Mouse (Mus musculus) limb, embryonic 12.5 days (tissue): ENCODE measurements around the gene St6gal2. TPM values are rescaled to one million over a fixed set of nuclear protein-coding genes. Genes with fewer than 3 reads are reported as not detected.

Source experiments
- ATAC-seq: fragments of 200-750 bp; cut with Nextera tagmentation; 2 replicates; pipeline ENCODE4 v1.8.0; 2017; ENCODE audit warnings: low read depth, moderate TSS enrichment; ENCODE audit not compliant: insufficient number of reproducible peaks, insufficient read depth, low FRiP score, low TSS enrichment
- H3K27ac ChIP-seq: fragments of 300-500 bp; sonication (generic); 2 replicates; pipeline ENCODE4 v1.5.1; 2016; ENCODE audit warnings: mild to moderate bottlenecking, moderate library complexity
- H3K27me3 ChIP-seq: fragments of 300-500 bp; sonication (generic); 2 replicates; pipeline ENCODE4 v1.6.1; 2016; ENCODE audit warnings: mild to moderate bottlenecking, moderate library complexity
- H3K36me3 ChIP-seq: fragments of 300-500 bp; sonication (generic); 2 replicates; pipeline ENCODE4 v1.6.1; 2016; ENCODE audit warnings: mild to moderate bottlenecking, moderate library complexity
- H3K4me1 ChIP-seq: fragments of 300-500 bp; sonication (generic); replicated peaks from 2 replicates; pipeline ENCODE4 v1.6.1; 2016
- H3K4me2 ChIP-seq: fragments of 300-500 bp; sonication (generic); 2 replicates; pipeline ENCODE4 v1.6.1; 2016; ENCODE audit warnings: mild to moderate bottlenecking, moderate library complexity
- H3K4me3 ChIP-seq: fragments of 300-500 bp; sonication (generic); replicated peaks from 2 replicates; pipeline ENCODE4 v1.5.1; 2016; ENCODE audit warnings: mild to moderate bottlenecking
- H3K9ac ChIP-seq: fragments of 300-500 bp; sonication (generic); replicated peaks from 2 replicates; pipeline ENCODE4 v1.6.1; 2016; ENCODE audit warnings: mild to moderate bottlenecking, moderate library complexity
- H3K9me3 ChIP-seq: fragments of 300-500 bp; sonication (generic); 2 replicates; pipeline ENCODE4 v1.6.1; 2016; ENCODE audit warnings: mild to moderate bottlenecking, moderate library complexity
- WGBS: fragments of 180-500 bp; shearing (Covaris S2); methylation state at CpG from one replicate; pipeline ENCODE4 v1.1.7; 2016; 5-methylcytosine and 5-hydroxymethylcytosine counted together
- polyA plus RNA-seq: library from polyadenylated mRNA; unstranded; fragments of >200 nt; fragmentation: Nextera tagmentation; extraction: Ambion mirVana; gene quantifications from 2 replicates; pipeline ENCODE4 v1.2.1, GENCODE M21; 2016

Gene St6gal2
- polyA plus RNA-seq: 5.9 TPM in 2 replicates

DNA sequence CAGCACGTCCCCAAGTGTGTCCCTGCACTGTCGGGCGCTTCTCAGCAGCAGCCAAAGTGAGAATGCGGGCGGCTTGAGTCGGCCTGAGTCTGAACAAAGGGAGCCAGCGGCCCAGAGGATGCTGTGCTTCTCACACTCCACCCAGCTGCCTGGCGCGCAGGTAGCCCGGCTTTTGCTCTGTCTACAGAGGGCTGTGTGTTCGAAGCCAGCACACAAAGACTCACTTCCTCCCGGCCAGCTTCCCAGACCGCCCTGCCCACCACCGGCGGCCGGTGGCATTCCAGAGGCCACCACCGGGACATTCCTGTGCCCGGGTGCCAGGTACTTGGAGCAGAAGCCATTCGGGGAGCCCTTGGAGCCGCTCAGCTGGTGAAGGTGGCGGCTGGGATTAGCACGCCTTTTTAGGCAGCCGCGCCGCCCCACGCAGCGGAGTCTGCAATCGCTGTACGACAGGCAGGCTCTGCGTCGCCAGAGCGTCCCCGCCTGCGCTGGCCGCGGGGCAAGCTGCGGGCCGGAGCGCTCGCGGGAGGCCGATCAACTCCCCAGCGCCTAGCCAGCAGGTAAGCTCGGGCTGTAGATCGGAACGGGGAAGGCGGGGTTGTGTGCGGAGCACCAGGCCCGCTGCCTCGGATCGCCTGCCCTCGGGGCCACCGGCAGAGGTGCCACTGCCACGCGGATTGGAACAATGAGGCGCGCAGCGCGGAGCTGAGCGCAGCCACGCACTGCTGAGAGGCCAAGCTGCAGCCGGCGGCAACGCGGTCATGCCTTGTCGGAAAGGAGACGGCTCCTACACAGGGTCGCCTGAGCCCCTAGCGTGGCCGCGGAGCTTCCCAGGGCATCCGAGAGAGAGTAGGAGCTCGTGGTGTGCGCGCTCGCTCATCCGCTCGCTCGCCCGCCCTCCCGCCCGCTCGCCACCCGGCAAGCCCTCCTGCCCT lies at the start of gene St6gal2:
Gene St6gal2, plus strand, starts transcription at position 133 of the 935 bp plus-strand sequence.
- Histone ChIP-seq H3K36me3 (no peaks in the 10 kb centered on the region), H3K27ac (peak within 1 kb of the TSS; percentile 59), H3K9me3 (no peaks in the 10 kb centered on the region), H3K4me1 (peaks cover 11% of the 10 kb centered on the region; the same call in 1 of the 2 replicates), H3K9ac (peak within 1 kb of the TSS; percentile 83), H3K27me3 (peaks cover 28% of the 10 kb centered on the region), H3K4me2 (peak within 1 kb of the TSS; percentile 84), H3K4me3 (peak within 1 kb of the TSS; percentile 67)
- WGBS: under 1% methylated on average over 84 of the region's 84 CpGs
- peak; percentile 84 for ATAC-seq

DNA sequence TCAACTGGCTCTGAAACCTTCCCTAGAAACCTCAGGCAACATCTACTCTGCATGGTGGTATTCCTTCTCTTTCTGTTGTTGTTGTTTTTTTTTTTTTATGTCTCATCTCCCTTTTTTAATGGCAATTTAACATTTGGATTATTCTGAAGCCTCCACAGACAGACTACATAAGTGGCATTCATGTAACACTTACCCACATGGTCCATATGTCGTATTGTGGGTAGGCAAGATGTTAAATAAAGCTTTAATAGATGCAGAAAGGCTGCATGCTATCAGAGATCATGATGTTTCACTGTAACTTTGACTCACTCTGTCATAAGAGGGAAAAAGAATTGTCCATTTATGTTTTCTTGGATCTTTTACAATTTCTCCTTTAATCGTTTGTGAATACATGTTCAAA lies 39.1 kb upstream of the St6gal2 start:
- no peak overlapping the region for H3K4me3 ChIP-seq
- 84% methylated on average over 2 of the region's 2 CpGs for WGBS
- H3K4me1 ChIP-seq: no peaks in the 10 kb centered on the region
- H3K4me2 ChIP-seq: no peak overlapping the region
- no peak for ATAC-seq
- H3K9ac ChIP-seq: no peak overlapping the region
- no peaks in the 10 kb centered on the region for H3K9me3 ChIP-seq
- no peak overlapping the region for H3K27ac ChIP-seq
- no peaks in the 10 kb centered on the region for H3K27me3 ChIP-seq
- H3K36me3 ChIP-seq: no peaks in the 10 kb centered on the region

DNA sequence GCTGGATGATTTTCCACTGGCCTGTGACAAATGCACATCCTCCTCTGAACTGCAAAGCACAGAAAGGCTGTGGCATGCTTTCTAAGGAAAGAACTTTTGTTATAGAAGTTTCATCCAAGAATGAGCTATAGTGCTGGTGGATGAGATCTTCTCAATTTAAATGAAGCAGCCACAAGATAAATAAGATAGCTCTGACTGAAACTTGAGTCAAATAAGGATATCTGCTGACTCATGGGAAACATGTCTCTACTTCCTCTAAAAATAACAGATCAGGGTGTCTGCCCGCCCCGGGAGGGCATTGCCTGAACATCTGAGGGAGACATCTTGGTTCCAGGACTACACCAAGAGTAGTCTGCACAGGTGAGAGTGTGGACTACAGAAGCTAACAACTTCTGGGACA lies 28.7 kb upstream of the St6gal2 start:
- H3K4me1 ChIP-seq: no peaks in the 10 kb centered on the region
- no peak overlapping the region for H3K4me2 ChIP-seq
- H3K9ac ChIP-seq: no peak overlapping the region
- no peak for ATAC-seq
- no peaks in the 10 kb centered on the region for H3K36me3 ChIP-seq
- no peak overlapping the region for H3K4me3 ChIP-seq
- no peaks in the 10 kb centered on the region for H3K27me3 ChIP-seq
- WGBS: 93% methylated on average over 2 of the region's 2 CpGs
- H3K27ac ChIP-seq: no peak overlapping the region
- no peaks in the 10 kb centered on the region for H3K9me3 ChIP-seq

DNA sequence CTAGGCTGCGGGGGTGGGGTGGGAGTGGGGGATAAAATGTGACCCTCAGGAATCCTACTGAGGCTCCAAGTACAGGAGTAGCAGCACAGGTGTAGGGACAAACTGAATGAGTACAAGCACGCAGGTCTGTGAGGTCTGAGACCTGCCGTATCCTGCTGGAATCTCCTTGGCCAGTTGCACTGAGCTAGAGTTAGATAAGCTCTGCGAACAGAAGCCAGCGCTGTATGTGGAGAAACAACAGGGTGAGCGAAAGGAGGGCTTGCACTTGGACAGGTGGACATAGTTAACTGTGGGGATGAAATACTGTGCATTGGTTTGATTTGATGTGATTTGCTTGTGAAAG lies 974 bp downstream of the St6gal2 start:
- Histone ChIP-seq H3K27me3 (peaks cover 28% of the 10 kb centered on the region), H3K9ac (peak overlapping the region; percentile 83), H3K27ac (peak overlapping the region; percentile 59; the same call in 1 of the 2 replicates), H3K4me3 (peak overlapping the region; percentile 67), H3K4me1 (peaks cover 11% of the 10 kb centered on the region; the same call in 1 of the 2 replicates), H3K36me3 (no peaks in the 10 kb centered on the region), H3K9me3 (no peaks in the 10 kb centered on the region), H3K4me2 (peak overlapping the region; percentile 84)
- WGBS: 1% methylated on average over 6 of the region's 6 CpGs
- ATAC-seq: peak; percentile 26

DNA sequence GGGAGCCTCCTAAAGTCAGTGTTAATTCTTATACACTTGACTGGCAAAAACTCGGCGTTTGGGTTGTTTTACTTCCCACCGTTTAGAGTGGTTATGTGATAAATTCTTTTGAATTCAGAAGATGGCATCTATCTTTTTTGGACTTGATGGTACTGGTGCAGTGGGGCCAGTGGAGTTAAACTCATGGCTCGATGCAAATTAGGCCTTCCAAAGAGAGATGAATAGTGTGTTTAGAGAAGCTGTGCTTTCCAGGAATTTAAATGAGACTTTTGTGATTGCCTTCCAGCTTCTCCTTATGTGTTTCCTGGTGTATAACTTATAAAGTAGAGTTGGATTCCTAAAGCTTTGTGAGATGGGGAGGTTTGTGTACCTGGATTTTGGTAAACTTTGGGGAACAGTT lies 1.5 kb downstream of the St6gal2 start:
- Histone ChIP-seq H3K36me3 (no peaks in the 10 kb centered on the region), H3K27me3 (peaks cover 28% of the 10 kb centered on the region), H3K9me3 (no peaks in the 10 kb centered on the region), H3K4me2 (peak overlapping the region; percentile 84), H3K4me1 (peaks cover 11% of the 10 kb centered on the region; the same call in 1 of the 2 replicates), H3K27ac (no peak overlapping the region), H3K4me3 (peak overlapping the region; percentile 67), H3K9ac (no peak overlapping the region)
- 28% methylated on average over 4 of the region's 4 CpGs for WGBS
- no peak for ATAC-seq

DNA sequence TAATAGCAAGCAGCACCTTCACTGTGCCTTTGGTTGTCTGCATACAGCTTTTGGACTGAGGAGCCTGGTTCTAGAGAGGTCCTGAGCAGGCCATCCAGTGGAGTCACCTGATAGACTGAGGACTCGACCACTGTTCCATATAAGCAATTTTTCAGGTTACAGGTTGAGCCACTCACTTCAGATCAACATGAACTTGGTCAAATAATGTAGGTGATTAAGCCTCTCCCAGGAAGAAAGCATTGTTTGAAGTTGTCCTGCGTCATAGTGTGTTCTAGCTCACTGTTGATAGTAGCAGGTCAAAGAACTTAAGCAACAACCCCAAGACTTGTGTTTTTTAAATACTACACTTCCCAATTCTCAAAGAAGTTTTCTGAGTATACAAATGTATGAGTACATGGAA lies 5.8 kb downstream of the St6gal2 start:
- 72% methylated on average over 2 of the region's 2 CpGs for WGBS
- H3K4me1 ChIP-seq: peaks cover 15% of the 10 kb centered on the region

DNA sequence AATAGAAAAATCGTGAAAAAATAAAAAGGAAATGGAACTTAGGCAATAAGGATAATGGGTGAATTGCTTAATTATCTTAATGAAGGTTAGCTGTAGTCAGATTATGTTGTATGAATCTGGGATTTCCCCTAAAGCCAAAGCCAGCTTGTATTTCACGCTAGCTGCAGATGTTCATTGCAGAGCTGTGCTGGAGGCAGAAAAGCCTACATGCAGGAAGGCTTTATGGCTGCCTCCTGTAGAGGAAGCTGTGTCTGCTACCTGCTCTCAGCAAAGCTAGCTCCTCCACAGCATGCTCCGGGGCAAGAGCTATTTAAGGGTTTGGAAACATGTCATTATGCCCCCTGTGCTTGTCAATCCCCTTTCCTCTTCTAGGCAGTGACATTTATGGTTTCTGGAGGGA lies 9.3 kb downstream of the St6gal2 start:
- Histone ChIP-seq H3K9ac (no peak overlapping the region), H3K9me3 (no peaks in the 10 kb centered on the region), H3K4me1 (peaks cover 9% of the 10 kb centered on the region), H3K4me3 (no peak overlapping the region), H3K27me3 (no peaks in the 10 kb centered on the region), H3K4me2 (no peak overlapping the region), H3K36me3 (no peaks in the 10 kb centered on the region), H3K27ac (no peak overlapping the region)
- 29% methylated on average over 3 of the region's 3 CpGs for WGBS
- ATAC-seq: 0 out of 2 replicates have a peak, but pooled peaks have one; percentile 73

More for the DNA sequence above, 5.8 kb downstream of the St6gal2 start:
- H3K9me3 ChIP-seq: no peaks in the 10 kb centered on the region
- H3K27me3 ChIP-seq: peaks cover 14% of the 10 kb centered on the region; the same call in 1 of the 2 replicates
- no peaks in the 10 kb centered on the region for H3K36me3 ChIP-seq
- H3K27ac ChIP-seq: no peak overlapping the region
- H3K4me3 ChIP-seq: no peak overlapping the region
- ATAC-seq: no peak
- H3K4me2 ChIP-seq: no peak overlapping the region
- H3K9ac ChIP-seq: no peak overlapping the region

DNA sequence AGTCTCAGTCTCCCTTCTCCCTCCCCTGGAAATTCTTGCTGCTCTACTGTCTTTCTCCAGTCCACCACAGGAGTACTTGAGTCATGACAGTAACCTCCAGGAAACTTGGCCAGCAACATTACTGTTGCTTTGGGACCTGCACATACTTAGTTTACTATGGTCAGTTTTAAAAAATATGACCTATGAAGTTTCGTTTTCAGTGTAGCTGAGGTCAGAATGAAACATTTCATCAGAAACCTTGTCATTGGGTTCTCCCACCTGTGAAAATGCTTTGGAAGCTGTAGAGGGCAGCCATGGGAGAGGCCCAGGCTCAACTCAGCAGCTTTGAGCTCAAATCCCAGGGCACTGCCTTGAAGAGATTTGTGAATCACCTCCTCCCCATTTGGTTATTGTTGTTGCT lies 15.0 kb downstream of the St6gal2 start:
- Histone ChIP-seq H3K27ac (no peak overlapping the region), H3K36me3 (no peaks in the 10 kb centered on the region), H3K4me1 (no peaks in the 10 kb centered on the region), H3K9ac (no peak overlapping the region), H3K4me2 (no peak overlapping the region), H3K9me3 (no peaks in the 10 kb centered on the region), H3K4me3 (no peak overlapping the region), H3K27me3 (no peaks in the 10 kb centered on the region)
- no peak for ATAC-seq
- WGBS: 74% methylated on average over 1 of the region's 1 CpGs

DNA sequence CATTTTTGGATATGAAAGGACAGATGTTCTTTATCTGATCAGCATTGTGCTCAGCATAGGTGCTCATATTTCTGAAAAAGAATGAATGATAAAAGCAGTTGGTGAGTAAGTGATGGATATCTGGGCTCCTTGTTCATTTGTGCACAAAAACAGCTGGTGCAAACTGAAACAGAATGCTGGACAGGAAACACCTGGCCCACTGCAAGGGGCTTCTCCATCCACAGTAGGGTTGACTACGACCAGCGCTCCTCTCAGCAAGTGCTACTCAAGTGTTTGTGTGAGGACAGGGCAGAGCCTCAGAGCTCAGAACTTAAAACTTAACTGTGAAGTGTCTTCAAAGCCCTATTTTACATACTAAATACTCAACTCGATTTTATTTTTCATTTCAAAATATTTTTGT lies 22.4 kb downstream of the St6gal2 start:
- H3K9ac ChIP-seq: no peak overlapping the region
- no peak overlapping the region for H3K4me3 ChIP-seq
- no peak overlapping the region for H3K4me2 ChIP-seq
- H3K27ac ChIP-seq: no peak overlapping the region
- H3K4me1 ChIP-seq: no peaks in the 10 kb centered on the region
- no peaks in the 10 kb centered on the region for H3K36me3 ChIP-seq
- H3K9me3 ChIP-seq: no peaks in the 10 kb centered on the region
- ATAC-seq: no peak
- H3K27me3 ChIP-seq: no peaks in the 10 kb centered on the region
- 71% methylated on average over 3 of the region's 3 CpGs for WGBS

DNA sequence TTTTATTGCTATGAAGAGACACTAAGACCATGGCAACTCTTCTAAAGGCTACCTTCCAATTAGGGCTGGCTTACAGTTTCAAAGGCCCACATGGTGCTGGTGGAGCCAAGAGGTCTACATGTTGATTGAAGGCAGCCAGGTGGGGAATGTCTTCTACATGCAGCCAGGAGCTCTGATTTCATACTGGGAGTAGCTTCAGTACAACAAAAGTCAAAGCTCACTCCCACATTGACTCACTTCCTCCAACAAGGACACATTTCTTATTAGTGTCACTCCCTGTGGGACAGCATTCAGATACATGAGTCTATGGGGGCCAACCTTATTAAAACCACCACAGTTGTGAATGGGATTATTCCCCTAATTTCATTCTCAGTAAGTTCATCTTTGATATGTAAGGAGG lies 23.8 kb downstream of the St6gal2 start:
- H3K27me3 ChIP-seq: no peaks in the 10 kb centered on the region
- no peak overlapping the region for H3K4me3 ChIP-seq
- no peak overlapping the region for H3K4me2 ChIP-seq
- no peak for ATAC-seq
- H3K27ac ChIP-seq: no peak overlapping the region
- H3K4me1 ChIP-seq: no peaks in the 10 kb centered on the region
- H3K9me3 ChIP-seq: no peaks in the 10 kb centered on the region
- H3K36me3 ChIP-seq: no peaks in the 10 kb centered on the region
- no peak overlapping the region for H3K9ac ChIP-seq

DNA sequence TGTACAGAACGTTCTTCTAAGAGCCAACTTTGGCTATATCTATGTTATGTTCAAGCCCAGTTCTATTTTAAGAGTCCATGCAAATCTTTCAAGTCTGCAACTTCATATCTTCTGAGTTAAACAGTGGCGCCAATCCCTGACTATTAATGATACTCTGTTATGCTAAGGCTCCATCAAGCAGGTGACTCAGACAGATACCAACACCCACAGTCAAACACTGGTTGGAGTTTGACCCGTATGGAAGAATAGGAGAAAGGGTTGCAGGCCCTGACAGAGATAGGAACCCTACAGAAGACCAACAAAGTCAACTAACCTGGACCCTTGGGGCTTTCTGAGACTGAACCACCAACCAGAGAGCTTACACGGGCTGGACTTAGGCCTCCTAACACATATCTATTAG lies 30.8 kb downstream of the St6gal2 start:
- no peaks in the 10 kb centered on the region for H3K36me3 ChIP-seq
- H3K9ac ChIP-seq: no peak overlapping the region
- H3K4me1 ChIP-seq: peaks cover 8% of the 10 kb centered on the region; the same call in 1 of the 2 replicates
- H3K9me3 ChIP-seq: no peaks in the 10 kb centered on the region
- no peak overlapping the region for H3K27ac ChIP-seq
- no peak overlapping the region for H3K4me2 ChIP-seq
- no peak overlapping the region for H3K4me3 ChIP-seq
- 88% methylated on average over 4 of the region's 4 CpGs for WGBS
- ATAC-seq: no peak
- H3K27me3 ChIP-seq: no peaks in the 10 kb centered on the region
